Mouse (Mus musculus) heart, embryonic 10.5 days (tissue): ENCODE results near the gene Pdhb. TPM values are rescaled to one million over a fixed set of nuclear protein-coding genes. Genes with fewer than 3 reads are reported as not detected.

Experiments used
- DNase-seq: peaks from one replicate; pipeline ENCODE4 v3.0.0-alpha.2; 2017; ENCODE audit warnings: low spot score
- H3K27ac ChIP-seq: fragments of 300-500 bp; sonication (generic); 2 replicates; pipeline ENCODE4 v1.5.1; 2016; ENCODE audit warnings: mild to moderate bottlenecking
- H3K27me3 ChIP-seq: fragments of 300-500 bp; sonication (generic); 2 replicates; pipeline ENCODE4 v1.6.1; 2016; ENCODE audit warnings: mild to moderate bottlenecking; ENCODE audit not compliant: poor library complexity, insufficient read depth, severe bottlenecking
- H3K36me3 ChIP-seq: fragments of 300-500 bp; sonication (generic); 2 replicates; pipeline ENCODE4 v1.6.1; 2016; ENCODE audit warnings: mild to moderate bottlenecking, moderate library complexity
- H3K4me1 ChIP-seq: fragments of 300-500 bp; sonication (generic); 2 replicates; pipeline ENCODE4 v1.6.1; 2016; ENCODE audit warnings: mild to moderate bottlenecking
- H3K4me3 ChIP-seq: fragments of 300-500 bp; sonication (generic); 2 replicates; pipeline ENCODE4 v1.5.1; 2016; ENCODE audit warnings: mild to moderate bottlenecking, moderate library complexity
- H3K9me3 ChIP-seq: fragments of 300-500 bp; sonication (generic); 2 replicates; pipeline ENCODE4 v1.6.1; 2016; ENCODE audit warnings: mild to moderate bottlenecking, moderate library complexity
- whole genome bisulfite sequencing: fragments of 180-500 bp; shearing (Covaris S2); methylation state at CpG from one replicate; pipeline ENCODE4 v1.1.7; 2016; 5-methylcytosine and 5-hydroxymethylcytosine counted together
- polyA plus RNA-seq: library from polyadenylated mRNA; unstranded; fragments of >200 nt; fragmentation: Nextera tagmentation; extraction: Ambion mirVana; gene quantifications from 2 replicates; pipeline ENCODE4 v1.2.1, GENCODE M21; 2016

Pdhb gene
- polyA plus RNA-seq = 332 and 445 TPM in 2 replicates

DNA sequence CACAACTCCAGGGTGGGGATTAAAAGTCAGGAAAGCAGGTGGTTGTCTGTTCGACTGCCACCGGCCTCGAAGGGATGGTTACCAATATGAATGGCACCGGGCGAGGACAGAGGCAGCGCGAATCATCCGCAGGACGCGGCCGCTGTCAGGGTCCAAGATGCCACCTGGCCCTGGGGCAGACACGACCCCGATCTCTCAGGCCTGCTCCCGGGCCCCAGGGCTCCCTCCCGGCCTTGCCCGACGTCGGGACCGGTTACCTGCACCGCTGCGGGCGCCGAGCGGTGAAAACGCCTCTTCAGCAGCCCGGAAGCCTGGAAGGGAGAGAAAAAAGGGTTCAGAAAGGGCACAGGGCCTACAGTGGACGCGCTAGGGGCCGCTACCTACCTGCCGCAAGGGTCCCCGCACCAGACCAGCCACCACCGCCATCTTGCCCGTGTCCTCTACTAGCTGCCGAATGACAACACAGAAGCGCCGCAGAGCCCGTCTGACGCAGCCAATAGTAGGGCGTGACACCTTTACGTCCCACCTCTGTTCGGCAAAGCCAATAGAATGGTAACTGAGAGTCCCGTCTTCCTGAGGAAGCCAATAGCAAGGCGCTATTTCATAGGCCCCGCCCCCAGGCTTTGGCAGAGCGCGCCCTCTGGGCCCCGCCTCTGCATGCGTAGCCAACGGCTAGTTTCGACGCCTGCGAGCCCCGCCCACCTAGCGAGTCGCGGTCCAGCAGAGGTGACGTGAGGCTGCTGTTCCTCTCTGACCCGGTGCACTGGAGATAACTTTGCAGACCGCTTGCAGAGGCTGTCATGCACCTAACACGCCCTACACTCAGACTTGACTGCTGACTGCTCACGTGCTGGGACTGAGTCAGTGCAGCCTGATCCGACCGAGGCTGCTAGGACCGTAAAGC lies at the start of gene Pdhb:
TSS of gene Pdhb (minus strand) at position 519 of the 904 bp plus-strand sequence.
- H3K36me3 ChIP-seq = peaks cover 35% of the 10 kb centered on the region
- H3K9me3 ChIP-seq = no peaks in the 10 kb centered on the region
- no peaks in the 10 kb centered on the region for H3K27me3 ChIP-seq
- under 1% methylated on average over 64 of the region's 64 CpGs for WGBS
- peaks cover 7% of the 10 kb centered on the region for H3K4me1 ChIP-seq
- H3K27ac ChIP-seq = peak within 1 kb of the TSS; percentile 98
- H3K4me3 ChIP-seq = peak within 1 kb of the TSS; percentile 96
- peak; percentile 100 for DNase-seq

DNA sequence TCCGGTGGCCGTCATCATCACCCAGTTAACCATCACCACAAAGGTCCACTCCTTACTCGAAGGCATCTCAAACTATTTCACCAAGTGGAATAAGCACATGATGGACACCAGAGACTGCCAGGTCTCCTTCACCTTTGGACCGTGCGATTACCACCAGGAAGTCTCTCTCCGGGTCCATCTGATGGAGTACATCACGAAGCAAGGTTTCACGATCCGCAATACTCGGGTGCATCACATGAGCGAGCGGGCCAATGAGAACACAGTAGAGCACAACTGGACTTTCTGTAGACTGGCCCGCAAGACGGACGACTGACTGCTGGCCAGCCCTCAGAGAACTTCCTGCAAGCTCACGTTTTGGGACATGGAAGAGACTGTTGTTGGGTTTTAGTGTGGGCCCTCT lies 49.7 kb upstream of the Pdhb start:
- no peak overlapping the region for H3K27ac ChIP-seq
- DNase-seq = no peak
- WGBS = 92% methylated on average over 16 of the region's 16 CpGs

DNA sequence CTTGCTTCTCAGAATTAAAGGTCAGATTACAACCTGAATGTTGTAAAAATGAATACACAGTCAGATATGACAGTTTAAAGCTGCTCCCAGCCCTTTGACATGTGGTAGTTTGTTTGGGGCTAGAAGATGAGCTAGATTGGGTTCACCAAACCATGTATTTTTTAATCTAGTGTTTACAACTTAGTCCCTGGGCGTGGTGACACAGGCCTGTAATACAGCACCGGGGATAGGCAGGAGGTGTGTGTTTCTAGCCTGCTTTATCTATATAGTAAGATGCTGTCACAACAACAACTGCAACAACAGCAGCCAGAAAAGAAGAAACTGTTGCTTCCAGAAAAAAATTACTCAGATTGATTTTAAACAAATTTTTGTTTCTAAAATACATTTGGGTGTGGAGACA lies 48.1 kb upstream of the Pdhb start:
- no peak overlapping the region for H3K27ac ChIP-seq
- WGBS = 89% methylated on average over 2 of the region's 2 CpGs
- peaks cover 11% of the 10 kb centered on the region for H3K36me3 ChIP-seq
- H3K4me1 ChIP-seq = peaks cover 8% of the 10 kb centered on the region
- no peaks in the 10 kb centered on the region for H3K27me3 ChIP-seq
- H3K9me3 ChIP-seq = no peaks in the 10 kb centered on the region
- DNase-seq = no peak
- no peak overlapping the region for H3K4me3 ChIP-seq

More for the DNA sequence above, 49.7 kb upstream of the Pdhb start:
- Histone ChIP-seq H3K27me3 (no peaks in the 10 kb centered on the region), H3K36me3 (peaks cover 11% of the 10 kb centered on the region), H3K4me3 (no peak overlapping the region), H3K9me3 (no peaks in the 10 kb centered on the region), H3K4me1 (peaks cover 8% of the 10 kb centered on the region)

DNA sequence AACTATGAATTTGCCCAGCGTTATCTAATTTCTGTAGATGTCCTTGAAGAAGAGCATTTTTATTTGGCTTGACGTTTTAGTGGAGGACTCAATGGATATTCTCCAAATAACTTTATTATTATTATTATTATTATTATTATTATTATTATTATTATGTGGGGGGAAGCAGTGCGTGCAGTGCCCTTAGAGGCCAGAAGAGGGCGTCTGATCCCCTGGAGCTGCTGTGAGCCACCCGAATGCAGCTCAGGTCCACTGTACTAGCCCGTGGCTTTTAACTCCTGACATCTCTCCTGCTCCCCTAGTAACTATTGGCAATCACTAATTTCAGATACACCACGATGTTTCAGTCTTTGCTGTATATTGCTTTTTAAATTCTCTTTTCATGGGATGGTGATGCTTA lies 47.5 kb upstream of the Pdhb start:
- Histone ChIP-seq H3K36me3 (peaks cover 11% of the 10 kb centered on the region), H3K4me1 (peaks cover 13% of the 10 kb centered on the region), H3K27ac (no peak overlapping the region), H3K4me3 (no peak overlapping the region), H3K27me3 (no peaks in the 10 kb centered on the region), H3K9me3 (no peaks in the 10 kb centered on the region)
- DNase-seq = no peak
- WGBS = 66% methylated on average over 7 of the region's 7 CpGs

DNA sequence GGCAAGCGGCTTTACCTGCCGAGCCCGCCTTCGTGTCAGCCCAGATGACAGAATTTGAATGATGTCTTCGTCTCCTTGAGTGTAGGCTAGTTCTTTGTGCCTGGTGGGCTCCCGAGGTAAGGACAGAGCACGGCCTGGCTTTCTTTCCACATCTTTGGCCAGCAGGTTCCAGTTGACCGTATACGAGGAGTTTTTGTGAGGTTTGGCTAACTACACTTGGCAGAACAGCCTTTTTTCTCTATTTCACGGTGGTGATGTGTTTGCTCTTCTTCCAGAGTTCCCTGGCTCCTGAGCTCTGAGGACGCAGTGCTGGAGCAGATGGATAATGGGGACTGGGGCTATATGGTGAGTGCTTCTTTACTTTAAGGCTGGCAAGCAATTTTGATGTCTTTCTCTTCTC lies 47.1 kb upstream of the Pdhb start:
- H3K4me1 ChIP-seq = peaks cover 15% of the 10 kb centered on the region
- DNase-seq = no peak
- no peaks in the 10 kb centered on the region for H3K9me3 ChIP-seq
- no peaks in the 10 kb centered on the region for H3K27me3 ChIP-seq
- H3K4me3 ChIP-seq = no peak overlapping the region
- no peak overlapping the region for H3K27ac ChIP-seq
- 82% methylated on average over 11 of the region's 11 CpGs for WGBS
- H3K36me3 ChIP-seq = peaks cover 11% of the 10 kb centered on the region

DNA sequence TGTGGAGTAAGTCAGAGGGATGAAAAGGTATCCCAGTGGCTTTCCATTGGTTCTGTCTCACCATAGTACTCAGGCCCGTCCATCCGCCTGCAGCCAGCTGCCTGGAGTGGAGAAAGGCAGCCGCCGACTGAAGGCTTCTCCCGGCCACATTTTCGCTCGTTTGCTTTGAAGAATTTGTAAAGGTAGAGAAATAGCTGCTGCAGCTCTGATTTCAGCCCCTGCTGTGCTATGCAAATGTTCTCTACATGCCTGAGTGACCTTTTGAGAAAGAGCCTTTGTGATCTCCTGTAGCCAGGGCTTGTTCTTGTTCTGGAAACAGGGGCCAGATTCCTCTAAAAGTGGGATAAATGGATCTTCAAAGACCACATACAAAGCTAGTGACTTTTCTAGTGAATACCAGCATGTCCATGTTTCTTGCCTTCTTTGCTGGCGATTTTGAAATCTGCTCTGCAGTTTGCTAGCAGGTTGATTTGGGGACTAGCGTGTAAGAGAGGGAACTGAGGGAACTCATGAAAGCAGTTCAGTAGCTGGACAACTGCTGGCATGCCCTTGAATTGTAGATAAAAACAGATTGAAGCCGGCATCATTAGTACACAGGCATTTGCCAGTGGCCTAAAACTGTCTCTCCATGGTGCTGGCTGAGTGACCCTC lies 46.0 kb upstream of the Pdhb start:
- 39% methylated on average over 10 of the region's 10 CpGs for WGBS
- no peaks in the 10 kb centered on the region for H3K27me3 ChIP-seq
- no peaks in the 10 kb centered on the region for H3K9me3 ChIP-seq
- H3K36me3 ChIP-seq = peaks cover 11% of the 10 kb centered on the region
- H3K27ac ChIP-seq = no peak overlapping the region
- no peak overlapping the region for H3K4me3 ChIP-seq
- DNase-seq = no peak
- H3K4me1 ChIP-seq = peaks cover 16% of the 10 kb centered on the region

DNA sequence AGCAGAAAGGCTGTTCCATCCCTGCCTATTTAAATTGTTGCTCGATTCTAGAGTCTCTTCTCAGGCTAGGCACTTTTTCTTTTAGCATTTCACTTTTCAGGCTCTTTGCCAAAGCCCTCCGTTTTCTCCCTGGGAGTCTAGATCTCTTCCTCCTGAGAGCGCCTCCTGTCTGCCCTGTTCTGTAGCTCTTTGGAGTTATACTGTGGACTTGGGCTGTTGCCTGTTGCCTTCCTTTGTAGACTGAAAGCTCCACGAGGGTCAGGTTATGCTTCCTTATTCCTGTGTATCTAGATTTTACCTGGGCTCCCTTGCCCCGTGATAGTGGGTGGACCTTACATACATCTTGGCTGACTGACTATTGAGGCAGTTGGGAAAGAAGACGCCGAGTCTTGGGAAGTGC lies 45.4 kb upstream of the Pdhb start:
- 65% methylated on average over 7 of the region's 7 CpGs for WGBS
- DNase-seq = no peak
- H3K9me3 ChIP-seq = no peaks in the 10 kb centered on the region
- H3K27me3 ChIP-seq = no peaks in the 10 kb centered on the region
- H3K27ac ChIP-seq = no peak overlapping the region
- H3K4me1 ChIP-seq = peaks cover 19% of the 10 kb centered on the region
- peaks cover 7% of the 10 kb centered on the region for H3K36me3 ChIP-seq
- no peak overlapping the region for H3K4me3 ChIP-seq

DNA sequence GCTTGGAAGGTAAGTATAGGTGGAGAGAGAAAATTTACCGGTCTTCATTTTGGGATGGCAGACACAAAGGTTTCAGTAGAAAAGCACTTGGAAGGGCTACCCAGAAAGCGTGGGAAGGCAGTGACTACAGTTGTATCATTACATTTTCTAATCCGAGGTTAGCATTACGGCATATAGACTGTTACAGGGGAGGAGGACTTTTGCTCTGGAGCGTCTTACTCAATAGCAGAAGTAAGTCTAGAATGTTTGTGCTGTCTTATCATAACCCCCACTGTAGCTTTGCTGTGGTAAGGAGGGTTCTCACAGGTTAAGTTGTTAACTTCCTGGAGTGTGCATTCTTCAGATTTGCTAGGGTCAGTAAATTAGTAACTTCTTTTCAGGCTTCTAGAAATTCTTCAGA lies 43.3 kb upstream of the Pdhb start:
- 66% methylated on average over 5 of the region's 5 CpGs for WGBS
- H3K9me3 ChIP-seq = no peaks in the 10 kb centered on the region
- no peak overlapping the region for H3K4me3 ChIP-seq
- DNase-seq = no peak
- H3K27me3 ChIP-seq = no peaks in the 10 kb centered on the region
- peaks cover 19% of the 10 kb centered on the region for H3K4me1 ChIP-seq
- no peak overlapping the region for H3K27ac ChIP-seq
- no peaks in the 10 kb centered on the region for H3K36me3 ChIP-seq

DNA sequence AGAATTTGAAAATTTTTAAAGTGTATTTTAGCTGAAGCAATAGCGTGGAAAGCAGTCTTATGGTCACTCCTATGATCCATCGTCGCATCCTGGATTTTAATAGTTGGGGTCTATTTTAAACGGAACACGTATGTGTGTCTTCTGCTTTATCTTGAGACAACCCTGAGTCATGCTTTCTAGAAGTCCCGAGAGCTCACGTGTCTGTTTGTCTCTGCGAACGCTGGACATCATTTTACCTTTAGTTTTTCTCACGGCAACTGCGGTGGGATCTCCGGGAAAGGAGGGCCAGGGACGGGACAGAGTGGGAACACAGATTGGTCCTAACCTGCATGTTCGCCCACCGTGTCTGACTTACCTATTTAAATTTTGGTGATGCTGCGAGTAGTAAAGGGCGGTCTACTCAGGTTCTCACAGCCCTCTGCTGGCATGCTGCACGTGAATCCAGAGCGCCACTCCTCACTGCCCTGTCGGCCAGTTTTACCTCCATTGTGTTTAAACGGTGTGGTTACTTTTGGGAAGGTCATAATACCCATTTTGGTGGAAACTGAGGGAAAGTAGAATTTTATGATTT lies 42.5 kb upstream of the Pdhb start:
- H3K4me3 ChIP-seq = peak overlapping the region; percentile 85
- DNase-seq = no peak
- no peaks in the 10 kb centered on the region for H3K36me3 ChIP-seq
- whole genome bisulfite sequencing = 15% methylated on average over 21 of the region's 21 CpGs
- H3K9me3 ChIP-seq = no peaks in the 10 kb centered on the region
- peaks cover 19% of the 10 kb centered on the region for H3K4me1 ChIP-seq
- H3K27me3 ChIP-seq = no peaks in the 10 kb centered on the region
- H3K27ac ChIP-seq = no peak overlapping the region; the same call in 1 of the 2 replicates

DNA sequence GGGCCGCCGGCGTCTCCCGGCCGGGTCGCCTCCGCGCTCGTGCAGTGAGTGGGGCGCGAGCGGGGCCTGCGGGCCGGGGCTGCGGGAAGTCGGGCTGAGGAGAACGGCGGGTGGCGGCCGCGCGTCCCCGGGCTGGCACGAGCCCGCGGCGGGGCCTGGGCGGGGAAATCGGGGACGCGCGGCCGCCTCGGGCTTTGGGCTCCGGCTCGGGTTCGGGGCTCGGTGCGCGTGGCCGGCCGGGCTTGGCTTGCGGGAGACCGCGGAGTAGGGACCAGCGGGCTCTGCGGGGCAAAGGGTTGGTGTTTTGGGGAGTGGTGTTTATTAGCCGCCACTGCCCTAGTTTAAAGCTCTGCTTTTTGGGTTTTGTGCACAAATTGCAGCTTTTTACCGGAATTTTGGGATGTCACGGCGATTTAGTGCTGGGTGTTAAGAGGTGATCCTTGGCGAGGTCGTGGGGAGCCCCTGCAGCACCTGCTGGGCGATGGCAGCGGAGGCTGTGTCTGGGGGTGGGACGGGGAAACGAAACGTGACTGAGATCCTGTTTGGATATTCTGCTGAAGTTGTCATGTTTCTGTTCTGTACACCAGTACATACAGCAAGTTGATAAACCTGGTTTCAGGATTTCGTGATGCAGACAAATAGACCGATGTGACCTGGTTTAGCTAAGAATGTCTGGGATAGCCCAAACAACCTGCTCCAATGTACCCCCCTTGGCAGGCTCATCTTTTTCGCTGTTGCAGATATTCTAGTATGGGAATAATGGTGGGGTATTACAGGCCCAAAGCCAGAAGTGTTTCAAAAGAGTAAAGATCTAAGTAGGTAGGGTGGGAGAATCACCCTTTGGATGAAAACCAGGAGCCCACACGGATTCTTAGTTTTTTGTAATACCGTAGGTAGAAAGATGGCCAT lies 41.7 kb upstream of the Pdhb start:
- WGBS = 5% methylated on average over 63 of the region's 63 CpGs
- H3K4me3 ChIP-seq = peak overlapping the region; percentile 85
- H3K4me1 ChIP-seq = peaks cover 20% of the 10 kb centered on the region

DNA sequence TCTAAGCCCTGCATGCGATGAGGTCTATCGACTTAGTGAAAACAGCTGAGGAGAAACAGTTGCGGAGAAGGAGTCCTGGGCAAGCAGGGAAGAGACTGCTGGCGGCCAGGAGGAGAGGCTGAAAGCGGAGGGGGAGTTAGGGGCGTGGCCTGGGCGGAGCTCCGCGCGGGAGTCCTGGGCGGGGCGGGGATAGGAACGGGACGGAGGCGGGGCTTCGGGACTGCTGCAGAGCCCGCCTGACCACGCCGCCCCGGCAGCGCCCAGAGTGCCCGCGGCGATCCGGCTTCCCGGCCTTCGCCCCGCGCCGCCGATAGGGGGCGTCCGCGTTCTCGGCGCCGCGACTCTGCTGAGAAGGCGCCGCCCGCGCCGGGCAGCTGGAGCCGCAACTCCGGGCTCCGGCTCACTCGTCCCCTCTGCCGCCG lies 41.0 kb upstream of the Pdhb start, which contains the start of gene Kctd6:
TSS of gene Kctd6 (plus strand) at position 338 of the 422 bp plus-strand sequence.
- Histone ChIP-seq H3K4me3 (peak within 1 kb of the TSS; percentile 85), H3K27me3 (no peaks in the 10 kb centered on the region), H3K9me3 (no peaks in the 10 kb centered on the region), H3K27ac (peak within 1 kb of the TSS; percentile 96), H3K4me1 (peaks cover 24% of the 10 kb centered on the region), H3K36me3 (no peaks in the 10 kb centered on the region)
- WGBS = under 1% methylated on average over 48 of the region's 49 CpGs
- DNase-seq = peak; percentile 98

More for the DNA sequence above, 41.7 kb upstream of the Pdhb start:
- Histone ChIP-seq H3K27me3 (no peaks in the 10 kb centered on the region), H3K9me3 (no peaks in the 10 kb centered on the region), H3K36me3 (no peaks in the 10 kb centered on the region), H3K27ac (peak overlapping the region; percentile 96)
- no peak for DNase-seq

DNA sequence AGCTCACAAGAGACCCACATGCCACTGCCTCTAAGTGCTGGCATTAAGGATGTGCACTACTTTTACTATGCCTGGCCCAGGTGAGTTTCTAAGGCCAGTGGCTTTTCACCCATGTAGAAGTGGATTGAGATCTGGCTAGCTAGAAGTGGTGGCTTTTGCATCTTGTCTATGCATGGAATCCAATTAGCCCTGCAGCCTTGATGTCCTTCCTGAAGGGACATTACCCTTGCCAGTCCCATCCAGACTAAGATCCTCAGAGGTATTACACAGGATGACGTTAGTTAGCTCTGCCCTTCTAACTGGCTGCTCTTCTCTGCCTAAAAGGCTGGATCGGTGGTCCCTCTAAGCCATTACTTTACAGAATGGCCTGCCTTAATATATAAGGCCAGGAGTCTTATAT lies 40.2 kb upstream of the Pdhb start:
- Histone ChIP-seq H3K4me1 (peaks cover 21% of the 10 kb centered on the region), H3K36me3 (no peaks in the 10 kb centered on the region), H3K9me3 (no peaks in the 10 kb centered on the region), H3K27ac (no peak overlapping the region), H3K4me3 (no peak overlapping the region), H3K27me3 (no peaks in the 10 kb centered on the region)
- WGBS = 82% methylated on average over 2 of the region's 2 CpGs
- DNase-seq = no peak
